Mouse (Mus musculus) cortical plate, adult 2 months (tissue): ENCODE measurements around the gene Nr2e1.

ENCODE experiments used
- CTCF ChIP-seq: fragments of 200-500 bp; IDR thresholded peaks from 2 replicates; pipeline ENCODE4 v1.5.1; 2011; ENCODE audit warnings: mild to moderate bottlenecking, control low read depth, low read length; ENCODE audit not compliant: insufficient read depth; ENCODE audit errors: extremely low read depth
- POLR2A ChIP-seq: fragments of 200-500 bp; IDR thresholded peaks from 2 replicates; pipeline ENCODE4 v1.6.1; 2011; ENCODE audit warnings: mild to moderate bottlenecking, low read length, control low read depth; ENCODE audit not compliant: insufficient read depth; ENCODE audit errors: extremely low read depth

GRCm38 (mm10) chr10:42572567-42572966 lies 10.9 kb downstream of the Nr2e1 start:
- TF ChIP-seq CTCF (no peak), POLR2A (no peak)
